Mouse (Mus musculus) urinary bladder, adult 18-20 months (tissue): ENCODE data around the gene Chil4.

Source experiments
- DNase-seq, 2 experiments: peaks; one replicate each; pipeline ENCODE4 v3.0.0; 2022; ENCODE audit warnings: low spot score in 2 of 2, mixed read lengths in 2 of 2

Gene Chil4

GRCm38 (mm10) chr3:106167464-106167863 is 51.8 kb downstream of the Chil4 start, which contains the start of gene Chil3:
TSS of gene Chil3 (minus strand) at chr3:106167564.
- no peak for DNase-seq

GRCm38 (mm10) chr3:106154413-106154812 is 64.9 kb downstream of the Chil4 start:
- DNase-seq, result no peak
